In the genomic region with DNA sequence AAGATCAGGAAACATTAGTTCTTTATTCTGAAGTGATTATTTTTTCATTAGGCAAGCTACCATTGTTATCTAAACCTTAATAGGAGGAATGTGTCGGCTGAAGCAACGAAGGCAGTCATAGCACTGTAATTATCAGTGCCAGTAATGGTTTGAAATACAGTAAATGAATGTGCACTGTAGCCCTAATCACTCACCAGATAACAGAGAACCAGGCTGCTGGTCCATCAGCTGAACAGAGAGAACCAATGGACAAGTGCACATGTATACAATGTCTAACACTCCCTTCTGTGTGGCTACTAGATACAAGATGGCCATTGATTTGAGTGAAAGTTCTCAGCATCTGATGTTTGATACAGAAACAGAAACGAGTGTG, we compare ENCODE assay signal across 20 mouse cellular contexts.
"Had no signal": no experiment of that assay in that cellular context is flagged by ENCODE, and none has a peak within 500 bp of the region (broad histone marks: within the 10 kb centered on the region; RNA-seq: fewer than 3 reads in every experiment).

No protein-coding gene starts in this region.

- H3K4me3 ChIP-seq: layer of hippocampus, adult 2 months; limb, embryonic 10.5 days; limb, embryonic 13.5 days; liver, embryonic 12.5 days; liver, embryonic 15.5 days; lung, embryonic 15.5 days; megakaryocyte, embryonic 14.5 days; midbrain, embryonic 10.5 days; midbrain, embryonic 13.5 days; myocyte had no signal

- H3K9ac ChIP-seq: limb, embryonic 13.5 days; liver, embryonic 12.5 days; liver, embryonic 15.5 days; lung, embryonic 15.5 days; midbrain, embryonic 13.5 days had no signal

- H3K9me3 ChIP-seq: limb, embryonic 10.5 days; limb, embryonic 13.5 days; liver, embryonic 12.5 days; liver, embryonic 15.5 days; lung, embryonic 15.5 days; midbrain, embryonic 10.5 days; midbrain, embryonic 13.5 days had no signal

- H3K27me3 ChIP-seq: limb, embryonic 13.5 days; liver, embryonic 12.5 days; liver, embryonic 15.5 days; lung, embryonic 15.5 days; megakaryocyte, embryonic 14.5 days; midbrain, embryonic 13.5 days had no signal

- H3K4me1 ChIP-seq: limb, embryonic 10.5 days; limb, embryonic 13.5 days; liver, embryonic 12.5 days; liver, embryonic 15.5 days; lung, embryonic 15.5 days; megakaryocyte, embryonic 14.5 days; midbrain, embryonic 10.5 days; midbrain, embryonic 13.5 days had no signal

- H3K27ac ChIP-seq: kidney, postnatal 0 days; layer of hippocampus, adult 2 months; limb, embryonic 10.5 days; limb, embryonic 13.5 days; liver, embryonic 12.5 days; liver, embryonic 15.5 days; lung, embryonic 15.5 days; midbrain, embryonic 10.5 days; midbrain, embryonic 13.5 days had no signal

- DNase-seq: kidney, postnatal 25 days; layer of hippocampus, adult 9-11 months; liver; lung, adult 18-20 months; lung, postnatal 10 days; lung, postnatal 36 days; thymus, adult 18-20 months; thymus, postnatal 36 days had no signal

- ATAC-seq: liver, embryonic 12.5 days; midbrain, embryonic 13.5 days; midbrain, embryonic 16.5 days had no signal

- H3K4me2 ChIP-seq: limb, embryonic 13.5 days; liver, embryonic 12.5 days; liver, embryonic 15.5 days; lung, embryonic 15.5 days; midbrain, embryonic 13.5 days had no signal

- H3K36me3 ChIP-seq: limb, embryonic 10.5 days; limb, embryonic 13.5 days; liver, embryonic 12.5 days; liver, embryonic 15.5 days; lung, embryonic 15.5 days; midbrain, embryonic 10.5 days; midbrain, embryonic 13.5 days had no signal
